Mouse (Mus musculus) liver, embryonic 13.5 days (tissue): Measurements from ENCODE around the gene Pgrmc2. TPM values are rescaled to one million over a fixed set of nuclear protein-coding genes. Genes with fewer than 3 reads are reported as not detected.

ENCODE experiments used
- ATAC-seq: fragments of 200-750 bp; cut with Nextera tagmentation; 2 replicates; pipeline ENCODE4 v1.8.0; 2017; ENCODE audit warnings: low read depth, mild to moderate bottlenecking, moderate number of reproducible peaks, moderate library complexity
- DNase-seq: peaks from one replicate; pipeline ENCODE4 v3.0.0; 2022
- H3K27ac ChIP-seq: fragments of 300-500 bp; sonication (generic); 2 replicates; pipeline ENCODE4 v1.5.1; 2015; ENCODE audit warnings: moderate library complexity, mild to moderate bottlenecking, inconsistent platforms
- H3K27me3 ChIP-seq: fragments of 300-500 bp; sonication (generic); 2 replicates; pipeline ENCODE4 v1.6.1; 2015; ENCODE audit warnings: mild to moderate bottlenecking, inconsistent platforms
- H3K36me3 ChIP-seq: fragments of 300-500 bp; sonication (generic); 2 replicates; pipeline ENCODE4 v1.6.1; 2015; ENCODE audit warnings: mild to moderate bottlenecking, inconsistent platforms
- H3K4me1 ChIP-seq: fragments of 300-500 bp; sonication (generic); replicated peaks from 2 replicates; pipeline ENCODE4 v1.6.1; 2015; ENCODE audit warnings: inconsistent platforms
- H3K4me2 ChIP-seq: fragments of 300-500 bp; sonication (generic); 2 replicates; pipeline ENCODE4 v1.6.1; 2015; ENCODE audit warnings: inconsistent platforms, mild to moderate bottlenecking, moderate library complexity
- H3K4me3 ChIP-seq: fragments of 300-500 bp; sonication (generic); replicated peaks from 2 replicates; pipeline ENCODE4 v1.5.1; 2015; ENCODE audit warnings: mild to moderate bottlenecking, inconsistent platforms
- H3K9ac ChIP-seq: fragments of 300-500 bp; sonication (generic); 2 replicates; pipeline ENCODE4 v1.6.1; 2015; ENCODE audit warnings: mild to moderate bottlenecking, inconsistent platforms
- H3K9me3 ChIP-seq: fragments of 300-500 bp; sonication (generic); replicated peaks from 2 replicates; pipeline ENCODE4 v1.6.1; 2016; ENCODE audit warnings: inconsistent platforms
- WGBS: fragments of 180-500 bp; shearing (Covaris S2); methylation state at CpG from one replicate; pipeline ENCODE4 v1.1.7; 2015; ENCODE audit not compliant: insufficient replicate concordance; 5-methylcytosine and 5-hydroxymethylcytosine counted together
- polyA plus RNA-seq: library from polyadenylated mRNA; unstranded; fragments of >200 nt; fragmentation: Nextera tagmentation; extraction: Ambion mirVana; gene quantifications from 2 replicates; pipeline ENCODE4 v1.2.1, GENCODE M21; 2015

Gene Pgrmc2
- 20.1 and 22.2 TPM in 2 replicates for polyA plus RNA-seq

GRCm38 (mm10) chr3:41082885-41083789 lies at the start of gene Pgrmc2:
Pgrmc2 (minus strand) TSS chr3:41083046.
- peak within 1 kb of the TSS; percentile 99 for H3K4me2 ChIP-seq
- peaks cover 42% of the 10 kb centered on the region for H3K4me1 ChIP-seq
- H3K4me3 ChIP-seq: peak within 1 kb of the TSS; percentile 100
- H3K9ac ChIP-seq: peak within 1 kb of the TSS; percentile 96
- H3K27me3 ChIP-seq: no peaks in the 10 kb centered on the region
- ATAC-seq: peak; percentile 96
- DNase-seq: peak; percentile 97
- no peaks in the 10 kb centered on the region for H3K36me3 ChIP-seq
- H3K9me3 ChIP-seq: no peaks in the 10 kb centered on the region
- WGBS: under 1% methylated on average over 79 of the region's 95 CpGs
- peak within 1 kb of the TSS; percentile 91 for H3K27ac ChIP-seq

DNA sequence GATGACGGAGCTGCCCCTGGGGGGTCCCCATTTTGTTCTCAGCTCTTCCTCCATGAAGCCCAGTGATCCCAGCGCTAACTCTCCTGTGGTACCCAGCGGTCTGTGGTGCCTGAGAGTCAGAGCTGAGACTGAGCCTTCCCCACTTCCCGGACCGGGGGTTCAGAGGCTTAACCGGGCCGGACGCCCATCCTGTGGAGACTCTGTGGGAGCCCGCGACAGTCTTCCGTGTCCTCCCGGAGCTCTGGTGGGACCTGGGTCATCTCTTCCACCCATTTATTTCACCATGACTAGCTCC lies 41.1 kb upstream of the Pgrmc2 start:
- Histone ChIP-seq H3K4me2 (no peak overlapping the region), H3K9me3 (no peaks in the 10 kb centered on the region), H3K36me3 (no peaks in the 10 kb centered on the region), H3K27ac (no peak overlapping the region), H3K9ac (no peak overlapping the region), H3K4me1 (no peaks in the 10 kb centered on the region), H3K4me3 (no peak overlapping the region), H3K27me3 (peaks cover 22% of the 10 kb centered on the region)
- 26% methylated on average over 12 of the region's 12 CpGs for WGBS
- ATAC-seq (no peak), DNase-seq (no peak)

DNA sequence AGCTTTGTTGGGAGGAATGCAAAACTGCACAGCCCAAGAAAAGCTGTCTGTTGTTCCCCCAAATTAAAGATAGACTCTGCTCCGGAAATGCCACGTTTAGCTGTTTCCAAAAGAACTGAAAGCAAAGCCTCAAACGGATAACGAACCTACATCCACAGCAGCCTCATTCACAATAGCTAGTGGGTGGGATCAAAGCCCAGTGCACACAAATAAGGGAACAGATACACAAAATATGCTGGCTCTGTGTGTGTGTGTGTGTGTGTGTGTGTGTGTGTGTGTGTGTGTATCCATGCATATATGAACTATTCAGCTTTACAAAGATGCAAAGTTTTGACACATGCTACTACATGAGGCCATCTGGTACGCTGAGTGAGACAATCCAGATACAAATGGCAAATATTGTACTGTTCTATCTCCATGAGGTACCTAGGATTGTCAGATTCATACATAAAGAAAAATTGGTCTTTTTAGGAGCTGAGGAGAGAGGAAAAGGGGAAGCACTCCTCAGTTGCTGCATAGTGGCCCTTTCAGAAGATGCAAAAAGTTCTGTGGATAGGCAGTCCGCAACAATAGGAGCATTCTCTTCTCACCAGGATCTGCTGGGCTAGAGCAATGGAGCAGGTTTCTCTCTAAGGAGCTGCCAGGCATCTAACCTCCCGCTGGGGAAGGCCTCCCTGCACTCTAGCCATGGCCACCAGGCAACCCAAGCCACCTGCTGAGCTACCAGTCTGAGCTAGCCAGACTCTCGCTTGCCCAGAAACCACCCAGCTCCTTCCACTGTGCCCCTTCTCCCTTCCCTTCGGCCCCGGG lies 40.5 kb upstream of the Pgrmc2 start:
- Histone ChIP-seq H3K4me2 (no peak overlapping the region), H3K4me3 (no peak overlapping the region), H3K4me1 (no peaks in the 10 kb centered on the region), H3K27me3 (peaks cover 22% of the 10 kb centered on the region), H3K9ac (no peak overlapping the region), H3K9me3 (no peaks in the 10 kb centered on the region), H3K27ac (no peak overlapping the region), H3K36me3 (no peaks in the 10 kb centered on the region)
- WGBS: 33% methylated on average over 10 of the region's 10 CpGs
- ATAC-seq (no peak), DNase-seq (no peak)

GRCm38 (mm10) chr3:41118173-41118572 lies 35.3 kb upstream of the Pgrmc2 start:
- no peak for DNase-seq
- no peak for ATAC-seq
- 46% methylated on average over 5 of the region's 5 CpGs for WGBS

GRCm38 (mm10) chr3:41117447-41117846 lies 34.6 kb upstream of the Pgrmc2 start:
- Histone ChIP-seq H3K9ac (no peak overlapping the region), H3K4me1 (no peaks in the 10 kb centered on the region), H3K36me3 (no peaks in the 10 kb centered on the region), H3K27me3 (no peaks in the 10 kb centered on the region), H3K4me2 (no peak overlapping the region), H3K4me3 (no peak overlapping the region), H3K9me3 (no peaks in the 10 kb centered on the region), H3K27ac (no peak overlapping the region)
- ATAC-seq (no peak), DNase-seq (no peak)

More at GRCm38 (mm10) chr3:41118173-41118572, 35.3 kb upstream of the Pgrmc2 start:
- H3K27me3 ChIP-seq: peaks cover 2% of the 10 kb centered on the region; the same call in 1 of the 2 replicates
- no peaks in the 10 kb centered on the region for H3K4me1 ChIP-seq
- H3K9ac ChIP-seq: no peak overlapping the region
- no peak overlapping the region for H3K4me2 ChIP-seq
- no peak overlapping the region for H3K27ac ChIP-seq
- H3K36me3 ChIP-seq: no peaks in the 10 kb centered on the region
- H3K4me3 ChIP-seq: no peak overlapping the region
- H3K9me3 ChIP-seq: no peaks in the 10 kb centered on the region

DNA sequence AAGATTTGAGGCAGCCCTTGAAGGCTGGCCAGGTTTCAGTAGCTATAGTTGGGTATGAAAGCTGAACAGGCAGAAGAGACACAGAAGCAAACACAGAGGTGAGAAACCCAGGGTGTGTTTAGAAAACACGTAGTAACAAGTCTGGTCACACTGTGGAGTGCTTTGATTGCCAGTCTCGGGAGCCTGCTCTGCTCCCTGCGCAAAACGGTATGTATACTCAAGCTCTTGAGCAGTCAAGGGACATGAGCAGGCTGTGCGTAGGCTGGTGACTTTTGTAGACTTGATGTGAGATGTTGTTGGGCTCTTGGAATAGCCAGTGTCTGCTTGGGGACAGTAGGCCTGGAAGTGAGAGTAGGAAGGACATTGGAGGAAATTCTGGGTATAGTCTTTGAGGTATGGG lies 30.3 kb upstream of the Pgrmc2 start:
- Histone ChIP-seq H3K4me1 (no peaks in the 10 kb centered on the region), H3K27me3 (no peaks in the 10 kb centered on the region), H3K36me3 (no peaks in the 10 kb centered on the region), H3K4me3 (no peak overlapping the region), H3K9ac (no peak overlapping the region), H3K27ac (no peak overlapping the region), H3K9me3 (no peaks in the 10 kb centered on the region), H3K4me2 (no peak overlapping the region)
- ATAC-seq: no peak
- no peak for DNase-seq
- WGBS: 79% methylated on average over 5 of the region's 5 CpGs

GRCm38 (mm10) chr3:41108306-41108785 lies 25.5 kb upstream of the Pgrmc2 start:
- DNase-seq: no peak
- no peak overlapping the region for H3K4me2 ChIP-seq
- H3K9ac ChIP-seq: no peak overlapping the region

GRCm38 (mm10) chr3:41107600-41108305 lies 24.9 kb upstream of the Pgrmc2 start:
- Histone ChIP-seq H3K27me3 (no peaks in the 10 kb centered on the region), H3K4me2 (no peak overlapping the region), H3K36me3 (no peaks in the 10 kb centered on the region), H3K4me3 (no peak overlapping the region), H3K9ac (no peak overlapping the region), H3K27ac (no peak overlapping the region), H3K4me1 (peaks cover 10% of the 10 kb centered on the region), H3K9me3 (no peaks in the 10 kb centered on the region)
- no peak for DNase-seq
- WGBS: 59% methylated on average over 14 of the region's 14 CpGs
- ATAC-seq: peak; percentile 45

More at GRCm38 (mm10) chr3:41108306-41108785, 25.5 kb upstream of the Pgrmc2 start:
- WGBS: 41% methylated on average over 6 of the region's 6 CpGs
- H3K9me3 ChIP-seq: no peaks in the 10 kb centered on the region
- no peak overlapping the region for H3K27ac ChIP-seq
- H3K4me1 ChIP-seq: peaks cover 10% of the 10 kb centered on the region
- no peaks in the 10 kb centered on the region for H3K27me3 ChIP-seq
- H3K36me3 ChIP-seq: no peaks in the 10 kb centered on the region
- no peak overlapping the region for H3K4me3 ChIP-seq
- ATAC-seq: no peak

GRCm38 (mm10) chr3:41101905-41102304 lies 19.1 kb upstream of the Pgrmc2 start:
- DNase-seq: no peak
- Histone ChIP-seq H3K27ac (no peak overlapping the region), H3K4me3 (no peak overlapping the region), H3K27me3 (no peaks in the 10 kb centered on the region; the same call in 1 of the 2 replicates), H3K9ac (no peak overlapping the region), H3K4me2 (no peak overlapping the region), H3K4me1 (0 out of 2 replicates have a peak, but pooled peaks cover 4% of the 10 kb centered on the region), H3K36me3 (no peaks in the 10 kb centered on the region), H3K9me3 (no peaks in the 10 kb centered on the region)
- 75% methylated on average over 9 of the region's 9 CpGs for WGBS
- no peak for ATAC-seq

GRCm38 (mm10) chr3:41100157-41100556 lies 17.3 kb upstream of the Pgrmc2 start:
- H3K4me2 ChIP-seq: no peak overlapping the region
- no peak overlapping the region for H3K4me3 ChIP-seq
- no peaks in the 10 kb centered on the region; the same call in 1 of the 2 replicates for H3K27me3 ChIP-seq
- 35% methylated on average over 2 of the region's 2 CpGs for WGBS
- ATAC-seq (no peak), DNase-seq (no peak)
- no peaks in the 10 kb centered on the region for H3K9me3 ChIP-seq
- H3K36me3 ChIP-seq: no peaks in the 10 kb centered on the region
- H3K9ac ChIP-seq: no peak overlapping the region
- 0 out of 2 replicates have a peak, but pooled peaks cover 4% of the 10 kb centered on the region for H3K4me1 ChIP-seq
- no peak overlapping the region for H3K27ac ChIP-seq

DNA sequence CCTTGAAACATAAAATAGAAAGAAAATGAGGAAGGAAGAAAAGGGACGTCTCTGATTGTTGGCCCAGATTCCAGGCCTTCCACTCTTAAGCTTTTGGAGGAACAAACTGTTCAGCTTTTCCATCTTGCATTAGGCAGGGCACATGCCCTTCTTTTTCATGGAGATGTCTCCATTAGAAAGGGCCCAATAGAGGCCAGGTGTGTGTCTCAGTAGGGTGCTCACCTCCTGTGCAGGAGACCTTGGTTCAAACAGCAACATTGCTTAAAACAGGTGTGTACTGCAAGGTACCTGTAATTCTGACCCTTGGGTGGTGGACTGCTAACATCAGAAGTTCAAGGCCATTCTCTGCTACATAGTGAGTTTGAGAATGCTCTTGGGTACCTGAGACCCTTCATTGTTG lies 16.8 kb upstream of the Pgrmc2 start:
- H3K4me3 ChIP-seq: no peak overlapping the region
- ATAC-seq (no peak), DNase-seq (no peak)
- no peak overlapping the region for H3K9ac ChIP-seq
- no peaks in the 10 kb centered on the region for H3K9me3 ChIP-seq
- H3K4me1 ChIP-seq: 0 out of 2 replicates have a peak, but pooled peaks cover 4% of the 10 kb centered on the region
- no peak overlapping the region for H3K27ac ChIP-seq
- no peaks in the 10 kb centered on the region for H3K36me3 ChIP-seq
- no peaks in the 10 kb centered on the region; the same call in 1 of the 2 replicates for H3K27me3 ChIP-seq
- H3K4me2 ChIP-seq: no peak overlapping the region
- WGBS: 34% methylated on average over 1 of the region's 1 CpGs
